Mouse (Mus musculus) testis, postnatal 14 days (tissue): ENCODE data around the gene Cox7b2.
"Not testable (repeated sequence)": the region's sequence is repeated elsewhere in the genome, so short reads cannot be mapped to it uniquely, and the experiment has no call there.

Experiments
- DNase-seq: peaks from one replicate; pipeline ENCODE4 v3.0.0; 2021; ENCODE audit warnings: low spot score

Gene Cox7b2

DNA sequence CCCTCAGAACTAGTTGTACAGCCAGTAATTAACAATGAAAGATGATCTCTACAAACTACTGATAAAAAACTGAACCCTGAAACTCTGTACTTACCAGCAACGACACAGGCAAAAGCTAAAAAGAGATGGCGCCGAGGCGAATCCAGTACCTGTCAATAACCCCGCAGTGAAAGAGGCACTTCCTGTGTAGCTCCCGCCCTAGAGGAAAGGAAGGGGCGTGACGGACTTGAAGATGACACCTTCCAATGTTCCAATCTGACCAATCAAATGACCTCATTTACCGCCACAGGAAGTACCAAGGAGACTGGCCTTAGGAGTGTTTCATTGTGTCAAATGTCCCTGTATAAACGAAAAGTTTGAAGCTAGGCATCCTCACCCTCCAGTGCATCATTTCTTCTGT, at the start of gene Cox7b2:
Gene Cox7b2, minus strand, starts transcription at position 127 of the 400 bp plus-strand sequence.
- DNase-seq = peak; percentile 88

DNA sequence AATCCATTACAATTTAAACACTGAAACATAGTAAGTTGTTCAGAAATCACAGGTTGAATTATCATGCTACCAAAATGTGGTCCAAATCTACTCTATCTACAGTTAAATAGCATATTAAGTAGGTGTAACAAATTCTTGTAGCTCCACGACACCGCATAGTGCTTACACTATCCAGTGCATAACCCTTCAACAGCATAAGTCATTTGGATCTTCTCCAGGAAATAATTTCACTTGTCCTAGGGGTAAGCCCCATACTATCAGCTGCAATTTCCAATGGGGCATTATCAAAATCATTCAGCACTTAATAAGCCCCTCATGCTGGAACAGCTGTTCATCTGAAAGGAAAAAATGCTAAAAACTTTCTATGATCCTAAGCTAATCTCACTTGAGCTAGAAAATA, 47.3 kb upstream of the Cox7b2 start:
- no peak for DNase-seq

DNA sequence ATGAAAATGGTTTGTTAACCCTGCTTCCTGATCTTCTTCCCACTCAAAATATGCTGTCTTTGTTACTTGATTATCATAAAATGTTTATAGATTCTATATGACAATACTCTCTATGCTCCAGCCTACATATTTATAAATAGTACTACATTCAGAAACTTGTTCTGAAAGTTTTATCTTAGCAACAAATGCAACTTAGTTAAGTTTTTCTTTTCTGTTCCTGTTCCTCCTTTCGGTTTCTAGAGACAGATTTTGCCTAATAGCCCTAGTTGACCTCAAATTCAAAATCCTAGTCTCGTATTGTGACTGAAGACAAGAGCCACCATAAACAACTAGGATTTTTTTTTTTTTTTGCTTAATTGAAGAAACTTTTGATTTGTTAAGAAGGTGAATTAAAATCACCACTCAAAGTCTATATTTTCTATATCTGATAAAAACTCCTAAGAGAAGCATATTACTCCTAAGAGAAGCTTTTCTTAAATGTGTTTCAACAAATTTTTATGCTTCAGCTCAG, 45.8 kb upstream of the Cox7b2 start:
- no peak for DNase-seq

DNA sequence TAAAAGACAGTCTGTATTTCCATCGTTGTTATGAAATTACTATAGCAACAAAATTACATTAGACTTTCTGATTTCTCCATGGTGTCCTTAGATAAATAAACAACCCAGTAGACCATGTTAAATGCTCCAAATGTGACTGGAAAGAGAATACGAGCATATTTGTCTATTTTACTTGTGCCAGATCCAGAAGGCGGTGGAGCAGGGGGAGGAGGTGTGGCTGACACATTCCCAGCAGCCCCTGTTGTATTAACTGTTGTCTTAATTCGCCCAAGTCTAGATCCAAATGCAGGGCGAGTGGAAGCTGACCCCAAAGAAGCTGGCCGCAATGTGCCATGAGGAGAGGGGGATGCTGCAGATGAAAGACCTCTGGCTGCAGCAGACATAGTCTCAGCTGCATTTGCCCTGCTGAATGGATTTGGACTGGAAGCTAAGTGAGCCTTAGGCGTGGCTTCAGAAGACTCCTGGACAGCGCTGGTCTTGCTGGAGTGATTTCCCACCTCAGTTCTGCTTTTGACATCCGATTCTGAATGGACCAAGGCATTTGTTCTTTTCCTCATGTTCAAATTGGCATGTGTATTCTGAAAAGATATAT, 23.7 kb upstream of the Cox7b2 start:
- no peak for DNase-seq

DNA sequence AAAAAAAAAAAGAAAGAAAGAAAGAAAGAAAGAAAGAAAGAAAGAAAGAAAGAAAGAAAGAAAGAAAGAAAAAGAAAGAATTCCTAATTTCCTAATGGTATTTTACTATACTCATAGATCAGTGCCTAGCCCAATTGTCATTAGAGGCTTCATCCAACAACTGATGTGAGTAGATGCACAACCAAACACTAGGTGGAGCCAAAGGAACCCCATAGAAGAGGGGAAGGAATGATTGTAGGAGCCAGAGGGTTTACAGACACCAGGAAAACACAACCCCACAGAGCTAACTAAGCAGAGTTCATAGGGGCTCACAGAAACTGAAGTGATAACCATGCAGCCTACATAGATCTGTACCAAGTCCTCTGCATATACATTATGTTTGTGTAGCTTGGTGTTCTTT, 2.5 kb downstream of the Cox7b2 start:
- no peak for DNase-seq

DNA sequence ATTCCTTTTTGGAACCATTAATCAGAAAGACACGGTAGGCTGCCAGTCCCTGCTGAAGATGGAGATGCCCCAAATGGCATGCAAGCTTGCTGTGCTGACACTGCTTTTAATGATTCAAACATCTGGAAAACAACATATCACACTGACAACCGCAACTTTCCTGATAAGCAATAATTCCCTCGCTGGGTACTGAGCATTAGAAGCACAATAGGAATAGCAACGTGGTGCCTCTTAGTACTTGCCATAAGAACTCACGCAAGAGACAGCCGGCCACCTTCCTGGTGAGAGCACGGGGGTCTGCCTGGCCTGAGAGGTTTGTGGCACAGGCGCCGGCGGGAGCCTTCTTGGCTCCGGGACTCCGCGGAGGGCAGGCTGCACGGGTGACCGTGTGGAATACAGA, 22.5 kb downstream of the Cox7b2 start:
- not testable (repeated sequence) for DNase-seq

DNA sequence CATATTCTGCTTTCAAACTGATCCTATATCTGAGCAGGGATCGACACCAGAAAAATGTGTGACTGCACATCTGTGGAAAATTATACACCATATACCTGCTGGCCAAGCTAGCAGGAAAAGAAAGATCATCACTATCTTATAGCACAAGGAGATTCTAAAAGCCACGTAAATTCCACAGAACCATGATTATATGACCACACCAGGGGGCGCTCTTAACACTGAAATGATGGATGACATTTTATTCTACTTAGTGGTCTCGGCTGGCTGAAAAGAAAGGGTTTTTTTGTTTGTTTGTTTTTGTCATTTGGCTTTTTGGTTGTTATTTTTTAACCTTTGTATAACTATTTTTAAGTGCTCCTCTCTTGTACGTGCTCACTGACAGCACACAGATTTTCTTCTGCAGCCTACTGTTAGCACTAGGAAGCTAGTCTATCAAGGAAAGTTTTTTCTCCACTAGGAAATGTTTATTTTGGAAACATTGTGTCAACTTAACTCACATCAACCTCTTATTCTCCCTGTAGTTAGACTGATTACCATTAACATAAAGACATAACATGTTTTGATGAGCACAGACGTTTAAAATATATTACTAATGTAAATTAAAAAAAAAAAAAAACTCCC, 45.8 kb downstream of the Cox7b2 start:
- no peak for DNase-seq

DNA sequence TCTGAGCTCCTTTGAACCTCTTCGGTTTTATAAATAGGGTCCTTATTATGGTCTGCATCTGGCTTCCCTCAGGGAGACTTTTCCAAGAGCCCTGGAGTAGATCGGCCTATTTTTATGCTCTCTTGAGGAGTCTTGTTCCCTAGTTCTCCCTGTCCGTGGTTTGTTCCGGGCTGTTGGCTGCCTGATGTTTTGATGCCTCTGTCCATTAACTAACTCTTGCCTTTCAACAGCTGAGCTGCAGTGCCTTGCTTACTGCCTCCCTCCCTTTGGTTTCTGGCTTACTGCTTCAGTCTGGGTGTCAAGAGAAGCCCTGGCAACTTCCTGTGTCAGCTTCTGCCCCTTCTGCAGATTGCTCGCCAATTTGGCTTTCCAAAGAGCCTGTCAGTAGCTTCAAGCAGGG, 52.4 kb downstream of the Cox7b2 start:
- no peak for DNase-seq

DNA sequence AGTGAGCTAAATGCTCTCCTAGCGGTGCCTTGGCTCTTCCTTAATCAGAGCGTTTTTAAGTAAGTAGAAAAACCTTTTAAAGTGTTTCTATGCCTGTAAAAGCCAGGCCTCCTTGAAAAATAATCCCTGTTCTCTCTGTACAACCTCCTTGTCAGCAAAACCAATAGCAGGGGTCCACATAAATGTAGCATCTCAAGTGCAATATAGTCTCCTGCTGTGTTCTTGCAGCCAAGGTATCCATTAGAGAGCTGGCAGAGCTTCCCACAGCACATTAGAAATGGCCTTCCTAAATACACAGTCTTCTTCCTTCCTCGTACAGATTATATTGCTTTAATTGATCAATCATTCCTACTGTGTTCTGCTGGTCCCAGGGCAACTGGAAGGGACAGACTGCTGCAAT, 91.0 kb downstream of the Cox7b2 start:
- no peak for DNase-seq

DNA sequence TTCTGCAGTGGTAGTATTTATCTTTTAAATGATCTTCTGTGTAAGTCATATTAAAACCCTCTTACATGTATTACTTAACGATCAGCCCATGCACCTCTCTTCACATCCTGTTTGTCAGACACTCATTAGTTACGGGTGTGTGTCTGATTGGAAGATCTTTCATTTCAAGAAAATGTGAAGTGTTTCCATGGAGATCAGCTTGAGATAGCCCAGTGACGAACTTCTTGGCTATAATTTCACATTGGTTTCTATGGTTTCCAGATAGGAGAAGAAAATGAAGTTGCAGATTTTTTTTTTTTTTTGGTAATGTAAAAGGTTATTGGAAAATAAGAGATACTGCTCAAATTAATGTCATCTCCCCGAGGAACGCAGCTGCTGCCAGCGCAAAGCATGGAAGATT, 107.8 kb downstream of the Cox7b2 start:
- no peak for DNase-seq
